In the genomic region with DNA sequence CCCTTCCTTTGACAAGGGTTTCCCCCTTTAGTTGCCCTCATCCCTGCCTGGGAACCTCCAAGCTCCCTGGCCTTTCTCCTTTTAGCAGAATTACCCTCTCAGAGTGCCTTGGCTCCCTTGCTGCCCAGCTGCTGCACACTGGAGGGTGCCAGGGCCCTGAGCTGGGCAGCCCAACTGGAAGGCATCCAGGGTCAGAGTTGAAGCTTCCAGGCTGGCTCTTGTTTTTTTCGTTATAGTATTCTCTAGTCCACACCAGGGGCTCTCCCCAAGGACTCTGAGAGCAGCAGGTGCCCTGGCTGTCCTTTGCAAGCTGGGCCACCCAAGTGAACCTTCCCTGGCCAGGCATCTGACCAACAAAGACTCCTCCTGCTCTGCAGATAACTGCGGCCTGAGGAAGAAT, we compare ENCODE assay signal across 12 mouse cellular contexts. TPM values are rescaled to one million over a fixed set of nuclear protein-coding genes. Genes with fewer than 3 reads are reported as not detected.
A peak's percentile ranks its signal among the peaks of the same experiment; 100 is the strongest.
DNase-seq lines count a peak whose midpoint lies in the region; ATAC-seq lines count a peak whose summit lies in the region.
"Had no signal": no experiment of that assay in that cellular context is flagged by ENCODE, and none has a peak within 500 bp of the region (broad histone marks: within the 10 kb centered on the region; RNA-seq: fewer than 3 reads in every experiment).

No protein-coding gene starts in this region.

- H3K4me1 ChIP-seq in kidney, embryonic 14.5 days (ENCODE audit: control insufficient read depth, insufficient read depth, low read length): peaks cover 18% of the 10 kb centered on the region
- H3K4me1 ChIP-seq in embryonic facial prominence, embryonic 10.5 days: peaks cover 26% of the 10 kb centered on the region
- H3K4me1 ChIP-seq in midbrain, embryonic 15.5 days: peaks cover 8% of the 10 kb centered on the region

- DNase-seq in adrenal gland, postnatal 10 days: peak; percentile 79
- DNase-seq in adrenal gland, adult 8-10 months: no peak
- DNase-seq in kidney, adult 8-10 months: peak; percentile 48 to 53
- no peak for DNase-seq in embryonic facial prominence, embryonic 10.5 days (ENCODE audit: low spot score)
- peak; percentile 24 for DNase-seq in kidney, postnatal 10 days
- DNase-seq in B cell, adult 2 months: no peak
- DNase-seq: embryo, embryonic 11 days had no signal

- WGBS in kidney, embryonic 14.5 days: 87% methylated on average over 2 of the region's 2 CpGs
- 56% methylated on average over 2 of the region's 2 CpGs for WGBS in embryonic facial prominence, embryonic 10.5 days
- WGBS in midbrain, embryonic 15.5 days: 62% methylated on average over 2 of the region's 2 CpGs

- no peaks in the 10 kb centered on the region for H3K27me3 ChIP-seq in kidney, embryonic 14.5 days (ENCODE audit: control insufficient read depth, insufficient read depth, low read length)
- H3K27me3 ChIP-seq in embryonic facial prominence, embryonic 10.5 days (replicated peaks; ENCODE audit: low read depth, poor library complexity, severe bottlenecking): no peaks in the 10 kb centered on the region
- no peaks in the 10 kb centered on the region for H3K27me3 ChIP-seq in midbrain, embryonic 15.5 days (replicated peaks)
- H3K27me3 ChIP-seq: heart, embryonic 15.5 days; lung, embryonic 15.5 days had no signal

- H3K4me2 ChIP-seq in kidney, embryonic 14.5 days (replicated peaks; ENCODE audit: low read depth, low read length): no peak overlapping the region
- no peak overlapping the region for H3K4me2 ChIP-seq in midbrain, embryonic 15.5 days
- H3K4me2 ChIP-seq: heart, embryonic 15.5 days; lung, embryonic 15.5 days had no signal

- H3K9me3 ChIP-seq in kidney, embryonic 14.5 days (ENCODE audit: control insufficient read depth, low read length): no peaks in the 10 kb centered on the region
- H3K9me3 ChIP-seq in embryonic facial prominence, embryonic 10.5 days: no peaks in the 10 kb centered on the region
- no peaks in the 10 kb centered on the region for H3K9me3 ChIP-seq in midbrain, embryonic 15.5 days
- H3K9me3 ChIP-seq: heart, embryonic 15.5 days; lung, embryonic 15.5 days had no signal

- no peaks in the 10 kb centered on the region for H3K36me3 ChIP-seq in kidney, embryonic 14.5 days (ENCODE audit: control insufficient read depth, insufficient read depth, low read length)
- H3K36me3 ChIP-seq in embryonic facial prominence, embryonic 10.5 days (replicated peaks): no peaks in the 10 kb centered on the region
- no peaks in the 10 kb centered on the region for H3K36me3 ChIP-seq in midbrain, embryonic 15.5 days (replicated peaks)
- H3K36me3 ChIP-seq: heart, embryonic 15.5 days; lung, embryonic 15.5 days had no signal

- ATAC-seq in kidney, embryonic 14.5 days (ENCODE audit: low FRiP score, low TSS enrichment): no peak
- ATAC-seq in midbrain, embryonic 15.5 days (replicated peaks): no peak
- ATAC-seq: intestine, embryonic 16.5 days had no signal

- H3K4me3 ChIP-seq in kidney, embryonic 14.5 days (ENCODE audit: low read length): no peak overlapping the region
- H3K4me3 ChIP-seq in embryonic facial prominence, embryonic 10.5 days: no peak overlapping the region
- no peak overlapping the region for H3K4me3 ChIP-seq in midbrain, embryonic 15.5 days
- H3K4me3 ChIP-seq: heart, embryonic 15.5 days; lung, embryonic 15.5 days had no signal

- H3K27ac ChIP-seq in kidney, embryonic 14.5 days (ENCODE audit: low read depth, low read length): no peak overlapping the region
- 0 out of 2 replicates have a peak overlapping the region, but pooled peaks have one; percentile 48 for H3K27ac ChIP-seq in embryonic facial prominence, embryonic 10.5 days (replicated peaks)
- no peak overlapping the region for H3K27ac ChIP-seq in midbrain, embryonic 15.5 days
- H3K27ac ChIP-seq: heart, embryonic 15.5 days; lung, embryonic 15.5 days had no signal

- no peak overlapping the region for H3K9ac ChIP-seq in kidney, embryonic 14.5 days (ENCODE audit: low read depth, low read length)
- H3K9ac ChIP-seq in midbrain, embryonic 15.5 days: no peak overlapping the region
- H3K9ac ChIP-seq: heart, embryonic 15.5 days; lung, embryonic 15.5 days had no signal

RNA-seq across cellular contexts. Expression of a gene that starts 59.1 kb away (rescaled TPM):
- total RNA-seq in adrenal gland, postnatal 10 days (2021): 10 to 100 TPM; 24.9 to 34.0 TPM
- total RNA-seq in adrenal gland, adult 8-10 months (2022): 10 to 100 TPM; 35.7 to 48.0 (median 40.7) TPM
- polyA plus RNA-seq in kidney, embryonic 14.5 days (2014; fragmentation: Nextera tagmentation; extraction: Ambion mirVana): 13.7 and 15.2 TPM in 2 replicates
- 22.9 and 24.0 TPM in 2 replicates for polyA plus RNA-seq in embryonic facial prominence, embryonic 10.5 days (2016; fragmentation: Nextera tagmentation; extraction: Ambion mirVana)
- polyA plus RNA-seq in midbrain, embryonic 15.5 days (2015; fragmentation: Nextera tagmentation; extraction: Ambion mirVana): 15.5 and 18.0 TPM in 2 replicates

Comparison
In these comparisons a context has a peak if more than half of its experiments do, and no peak if none do; other contexts are left out.
1. DNase-seq: peak in adrenal gland, postnatal 10 days (single experiment), kidney, adult 8-10 months (2 of 2) and kidney, postnatal 10 days (single experiment); none in adrenal gland, adult 8-10 months (single experiment), embryonic facial prominence, embryonic 10.5 days (single experiment) and B cell, adult 2 months (0 of 2).